Mouse (Mus musculus): ENCODE measurements around the gene Pip5k1b. TPM values are rescaled to one million over a fixed set of nuclear protein-coding genes. Genes with fewer than 3 reads are reported as not detected.

Gene Pip5k1b
- polyA plus RNA-seq, 1 experiment from 2014 or later = 0.77 TPM

DNA sequence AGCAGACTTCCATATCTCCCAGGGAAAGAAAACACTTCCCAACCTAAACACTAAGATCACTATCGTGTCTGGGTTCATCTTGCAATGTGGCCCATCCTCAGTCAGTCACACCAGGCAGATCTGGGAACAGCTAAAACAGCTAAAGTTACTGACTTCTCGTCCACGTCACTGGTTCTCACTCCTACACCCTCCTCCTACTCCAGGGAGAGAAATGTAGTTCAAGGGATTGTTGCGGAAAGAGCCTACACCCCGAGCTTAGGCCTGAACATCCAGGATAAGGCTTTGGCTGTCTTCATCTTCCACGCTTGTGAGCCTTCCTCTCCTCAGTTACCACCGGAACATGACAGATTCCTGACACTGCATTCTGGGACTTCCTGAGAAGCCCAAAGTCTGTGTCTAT, 43.7 kb downstream of the Pip5k1b start:
- Histone ChIP-seq H3K9ac (no peak overlapping the region), H3K36me3 (no peaks in the 10 kb centered on the region), H3K4me2 (no peak overlapping the region), H3K9me3 (no peaks in the 10 kb centered on the region), H3K4me3 (no peak overlapping the region), H3K4me1 (no peaks in the 10 kb centered on the region), H3K27me3 (no peaks in the 10 kb centered on the region), H3K27ac (no peak overlapping the region)
- 93% methylated on average over 7 of the region's 7 CpGs for WGBS
- no peak for ATAC-seq (ENCODE audit: insufficient number of reproducible peaks, low FRiP score, low TSS enrichment, low read depth)

DNA sequence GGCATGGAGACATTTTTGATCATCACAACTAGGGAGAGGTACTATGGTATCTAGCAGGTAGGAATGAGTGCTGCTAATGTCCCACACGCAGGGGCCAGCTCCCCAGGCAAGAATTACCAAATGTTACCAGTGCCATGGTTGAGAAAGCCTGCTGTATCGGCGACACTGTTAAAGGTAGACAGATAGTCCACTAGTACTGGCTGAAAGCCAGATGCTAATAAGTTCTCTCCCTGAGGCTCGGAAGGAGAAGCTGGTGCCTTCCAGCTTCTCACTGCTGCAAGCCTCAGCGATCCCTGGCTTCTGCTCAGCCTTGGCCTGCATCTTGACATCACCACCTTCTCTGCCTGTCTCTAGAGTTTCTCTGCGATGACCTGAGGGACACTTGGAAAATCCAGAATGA, 46.3 kb downstream of the Pip5k1b start:
- no peaks in the 10 kb centered on the region for H3K4me1 ChIP-seq
- H3K4me3 ChIP-seq = no peak overlapping the region
- no peak overlapping the region for H3K27ac ChIP-seq
- no peak overlapping the region for H3K4me2 ChIP-seq
- ATAC-seq (ENCODE audit: insufficient number of reproducible peaks, low FRiP score, low TSS enrichment, low read depth) = no peak
- H3K27me3 ChIP-seq = no peaks in the 10 kb centered on the region
- 78% methylated on average over 6 of the region's 6 CpGs for WGBS
- no peaks in the 10 kb centered on the region for H3K9me3 ChIP-seq
- H3K9ac ChIP-seq = no peak overlapping the region
- no peaks in the 10 kb centered on the region for H3K36me3 ChIP-seq

DNA sequence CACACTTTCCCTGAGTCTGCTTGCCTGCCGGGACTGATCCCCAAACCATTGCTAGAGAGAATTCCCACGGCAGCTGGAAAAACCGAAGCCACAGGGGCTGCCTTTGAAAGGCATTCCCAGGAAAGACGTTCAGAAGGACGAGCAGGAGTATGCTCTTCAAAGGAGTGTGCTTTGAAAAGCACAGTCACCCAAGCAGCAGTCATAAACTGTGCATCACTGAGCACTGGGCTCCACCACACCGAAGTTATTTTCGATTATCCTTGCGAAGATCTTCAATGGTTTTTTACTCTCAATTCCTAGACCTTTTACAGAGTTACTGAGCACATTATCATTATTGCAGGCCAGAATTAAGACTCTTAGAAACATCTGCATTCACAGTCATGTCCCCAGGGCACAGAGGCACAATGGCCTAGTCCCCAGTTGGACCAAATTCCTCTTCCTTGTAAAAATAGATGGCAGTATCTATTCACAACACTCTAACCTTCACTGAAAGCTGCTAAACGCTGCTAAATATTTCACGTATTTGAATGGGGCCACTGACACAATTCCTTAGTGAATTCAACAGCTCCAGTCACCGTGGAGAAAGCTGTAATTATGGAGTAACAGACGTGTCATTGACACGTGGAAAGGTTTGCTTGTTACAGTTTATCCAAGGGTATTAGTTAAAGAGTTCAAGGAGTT, 47.4 kb downstream of the Pip5k1b start:
- H3K27me3 ChIP-seq = no peaks in the 10 kb centered on the region
- no peak overlapping the region for H3K4me3 ChIP-seq
- no peak overlapping the region for H3K4me2 ChIP-seq
- no peaks in the 10 kb centered on the region for H3K9me3 ChIP-seq
- H3K9ac ChIP-seq = no peak overlapping the region
- H3K27ac ChIP-seq = no peak overlapping the region
- ATAC-seq (ENCODE audit: insufficient number of reproducible peaks, low FRiP score, low TSS enrichment, low read depth) = no peak
- no peaks in the 10 kb centered on the region for H3K4me1 ChIP-seq
- 48% methylated on average over 13 of the region's 13 CpGs for WGBS
- H3K36me3 ChIP-seq = no peaks in the 10 kb centered on the region

DNA sequence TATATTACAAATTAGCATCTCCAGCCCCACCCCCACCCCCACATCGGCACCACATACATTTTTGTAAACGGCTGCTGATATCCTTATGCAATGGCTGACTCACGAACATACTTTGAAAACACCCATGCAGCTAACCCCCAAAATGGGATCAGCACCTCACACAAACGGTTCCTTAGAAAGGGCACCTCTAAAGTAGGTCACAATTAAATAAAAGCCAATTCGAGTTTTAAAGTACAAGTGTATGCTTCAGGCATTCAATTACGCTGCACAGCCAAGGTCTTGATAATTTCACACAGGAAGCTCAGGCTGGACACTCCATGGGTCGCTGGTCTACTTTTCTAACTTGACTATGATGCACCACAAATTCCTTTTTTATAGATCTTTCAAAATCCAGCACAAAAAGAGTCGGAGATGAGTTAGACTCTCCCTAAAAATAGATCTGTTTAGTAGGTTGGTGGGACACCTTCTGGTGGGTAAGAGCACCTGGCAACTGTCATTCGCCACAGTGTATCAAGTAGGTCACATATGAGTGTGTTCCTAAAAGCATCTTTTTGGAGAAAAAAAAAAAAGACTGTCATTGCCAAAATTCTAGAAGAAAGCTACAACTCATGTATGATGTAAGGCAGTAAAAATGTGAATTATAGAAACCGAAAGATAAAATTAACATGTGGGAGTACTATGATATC, 52.8 kb downstream of the Pip5k1b start:
- H3K9me3 ChIP-seq = no peaks in the 10 kb centered on the region
- H3K27ac ChIP-seq = no peak overlapping the region
- H3K27me3 ChIP-seq = no peaks in the 10 kb centered on the region
- H3K4me2 ChIP-seq = no peak overlapping the region
- H3K9ac ChIP-seq = no peak overlapping the region
- no peaks in the 10 kb centered on the region for H3K36me3 ChIP-seq
- H3K4me3 ChIP-seq = no peak overlapping the region
- H3K4me1 ChIP-seq = no peaks in the 10 kb centered on the region
- no peak for ATAC-seq (ENCODE audit: insufficient number of reproducible peaks, low FRiP score, low TSS enrichment, low read depth)
- 80% methylated on average over 10 of the region's 10 CpGs for WGBS

DNA sequence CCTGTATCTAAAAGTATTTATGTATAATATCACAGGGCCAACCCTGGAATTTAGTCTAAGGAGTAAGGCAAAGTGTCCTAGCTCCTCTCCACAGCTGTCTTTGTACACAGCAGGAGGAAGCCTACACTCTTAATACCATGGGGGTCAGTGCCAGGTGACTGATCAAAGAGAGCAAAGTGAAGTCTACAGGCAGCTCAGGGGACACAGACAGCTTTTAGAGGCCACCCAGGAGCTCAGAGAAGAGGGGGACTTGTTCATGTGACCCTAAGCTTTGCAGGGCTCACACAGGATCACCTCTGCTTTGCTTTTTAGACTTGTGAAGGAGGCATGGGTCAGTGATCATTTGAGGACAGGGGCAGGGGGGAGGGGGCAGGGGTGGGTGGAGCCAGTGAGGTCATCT, 54.1 kb downstream of the Pip5k1b start:
- Histone ChIP-seq H3K27ac (no peak overlapping the region), H3K9ac (no peak overlapping the region), H3K4me2 (no peak overlapping the region), H3K4me3 (no peak overlapping the region), H3K27me3 (no peaks in the 10 kb centered on the region), H3K4me1 (no peaks in the 10 kb centered on the region), H3K9me3 (no peaks in the 10 kb centered on the region), H3K36me3 (no peaks in the 10 kb centered on the region)
- ATAC-seq (ENCODE audit: insufficient number of reproducible peaks, low FRiP score, low TSS enrichment, low read depth) = no peak

DNA sequence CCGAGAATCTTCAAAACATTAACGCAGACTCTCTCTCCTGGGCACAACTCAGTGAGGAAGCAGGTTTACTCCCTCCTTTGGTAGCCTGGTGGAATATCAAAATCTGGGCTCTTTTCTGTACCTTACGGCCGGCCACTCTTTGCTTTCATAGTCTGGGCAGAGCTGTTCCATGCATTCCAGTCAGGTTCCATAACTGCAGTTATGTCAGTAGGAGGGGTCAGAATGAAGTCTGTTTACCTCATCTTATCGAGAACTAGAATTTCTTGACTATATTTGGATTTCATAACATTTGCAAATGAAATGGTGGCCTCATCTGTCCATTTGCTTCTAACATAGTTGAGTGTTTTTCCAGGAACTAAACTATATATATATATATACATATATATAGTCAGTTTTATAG, 55.2 kb downstream of the Pip5k1b start:
- Histone ChIP-seq H3K9me3 (no peaks in the 10 kb centered on the region), H3K36me3 (no peaks in the 10 kb centered on the region), H3K27ac (no peak overlapping the region), H3K9ac (no peak overlapping the region), H3K4me2 (no peak overlapping the region), H3K27me3 (no peaks in the 10 kb centered on the region), H3K4me3 (no peak overlapping the region), H3K4me1 (no peaks in the 10 kb centered on the region)
- WGBS = 71% methylated on average over 5 of the region's 5 CpGs
- ATAC-seq (ENCODE audit: insufficient number of reproducible peaks, low FRiP score, low TSS enrichment, low read depth) = no peak

DNA sequence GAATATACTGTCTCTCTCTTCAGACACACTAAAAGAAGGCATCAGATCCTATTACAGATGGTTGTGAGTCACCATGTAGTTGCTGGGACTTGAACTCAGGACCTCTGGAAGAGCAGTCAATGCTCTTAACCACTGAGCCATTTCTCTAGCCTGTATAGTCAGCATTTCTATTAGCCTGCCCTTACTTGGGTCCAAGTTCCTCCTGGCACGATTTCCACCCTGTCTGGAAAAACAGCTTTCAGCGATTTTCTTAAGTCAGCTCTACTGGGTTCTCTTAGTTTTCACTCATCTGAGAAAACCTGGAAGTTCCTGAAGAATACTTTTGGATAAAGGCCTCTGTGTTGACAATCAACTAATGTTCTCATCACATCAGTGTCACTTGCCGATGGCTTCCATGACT, 56.4 kb downstream of the Pip5k1b start:
- H3K4me2 ChIP-seq = no peak overlapping the region
- ATAC-seq (ENCODE audit: insufficient number of reproducible peaks, low FRiP score, low TSS enrichment, low read depth) = no peak
- H3K9ac ChIP-seq = no peak overlapping the region
- no peaks in the 10 kb centered on the region for H3K9me3 ChIP-seq
- no peaks in the 10 kb centered on the region for H3K36me3 ChIP-seq
- 82% methylated on average over 3 of the region's 3 CpGs for WGBS
- no peak overlapping the region for H3K4me3 ChIP-seq
- H3K4me1 ChIP-seq = no peaks in the 10 kb centered on the region
- H3K27me3 ChIP-seq = no peaks in the 10 kb centered on the region
- no peak overlapping the region for H3K27ac ChIP-seq

DNA sequence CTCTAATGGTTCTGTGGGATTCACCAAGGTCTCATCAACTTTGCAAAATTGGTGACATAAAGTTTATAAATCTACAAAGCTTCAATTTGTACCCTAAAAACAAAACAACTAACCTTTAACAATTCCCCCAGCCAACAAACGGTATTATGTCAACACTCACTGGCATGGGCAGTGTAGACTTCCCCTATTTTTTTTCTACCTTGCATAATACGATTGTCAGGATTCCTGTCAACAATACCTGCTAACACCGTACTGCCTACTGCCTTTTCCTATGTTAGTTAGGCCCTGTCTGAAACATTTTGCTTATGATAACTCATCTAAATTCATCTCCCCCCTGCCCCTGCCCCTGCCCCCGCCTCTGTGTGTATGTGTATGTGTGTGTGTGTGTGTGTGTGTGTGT, 61.8 kb downstream of the Pip5k1b start:
- WGBS = 80% methylated on average over 4 of the region's 4 CpGs
- Histone ChIP-seq H3K4me3 (no peak overlapping the region), H3K27me3 (no peaks in the 10 kb centered on the region), H3K27ac (no peak overlapping the region), H3K9ac (no peak overlapping the region), H3K4me2 (no peak overlapping the region), H3K36me3 (no peaks in the 10 kb centered on the region), H3K4me1 (no peaks in the 10 kb centered on the region), H3K9me3 (no peaks in the 10 kb centered on the region)
- no peak for ATAC-seq (ENCODE audit: insufficient number of reproducible peaks, low FRiP score, low TSS enrichment, low read depth)

DNA sequence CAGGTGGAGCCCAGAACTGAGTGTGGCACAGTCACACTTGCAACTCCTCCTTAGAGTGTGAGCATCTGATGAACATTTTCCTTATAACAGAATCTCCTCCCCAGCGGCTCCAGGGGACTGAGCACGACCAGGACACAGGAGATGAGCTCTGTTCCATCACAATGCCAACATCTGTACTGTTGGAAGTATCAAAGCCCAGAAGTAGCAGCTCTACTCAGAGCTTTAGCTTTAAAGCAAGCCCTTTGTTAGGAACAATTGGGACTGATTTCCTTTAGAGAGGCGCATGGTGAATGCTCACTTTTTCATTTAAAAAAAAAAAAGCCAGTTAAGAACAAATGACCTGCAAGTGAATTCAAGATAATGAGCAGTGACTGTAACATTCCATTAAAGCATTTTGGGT, 63.8 kb downstream of the Pip5k1b start:
- no peaks in the 10 kb centered on the region for H3K9me3 ChIP-seq
- H3K4me3 ChIP-seq = no peak overlapping the region
- ATAC-seq (ENCODE audit: insufficient number of reproducible peaks, low FRiP score, low TSS enrichment, low read depth) = no peak
- no peaks in the 10 kb centered on the region for H3K36me3 ChIP-seq
- H3K27ac ChIP-seq = no peak overlapping the region
- 62% methylated on average over 3 of the region's 3 CpGs for WGBS
- H3K9ac ChIP-seq = no peak overlapping the region
- no peaks in the 10 kb centered on the region for H3K27me3 ChIP-seq
- H3K4me2 ChIP-seq = no peak overlapping the region
- H3K4me1 ChIP-seq = no peaks in the 10 kb centered on the region

DNA sequence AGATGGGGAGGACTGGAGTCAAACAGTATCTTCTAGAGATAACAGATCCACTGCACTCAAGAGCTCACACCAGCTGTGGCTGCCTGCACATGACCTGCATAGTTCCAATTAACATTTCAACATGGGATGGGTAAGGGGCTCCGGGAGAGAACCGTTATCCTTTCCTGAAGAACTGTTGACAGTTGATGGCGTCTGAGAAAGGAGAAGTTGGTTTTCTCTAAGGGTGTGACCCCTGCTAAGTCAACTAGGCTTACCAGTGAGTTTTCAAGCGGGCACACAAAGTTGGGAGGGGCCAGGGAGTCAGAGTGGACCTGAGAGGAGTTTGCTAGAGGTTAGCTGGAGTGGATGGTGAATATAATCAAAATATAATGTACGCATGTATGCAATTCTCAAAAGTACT, 65.4 kb downstream of the Pip5k1b start:
- no peaks in the 10 kb centered on the region for H3K36me3 ChIP-seq
- H3K27me3 ChIP-seq = no peaks in the 10 kb centered on the region
- no peaks in the 10 kb centered on the region for H3K9me3 ChIP-seq
- ATAC-seq (ENCODE audit: insufficient number of reproducible peaks, low FRiP score, low TSS enrichment, low read depth) = no peak
- 68% methylated on average over 5 of the region's 5 CpGs for WGBS
- H3K4me1 ChIP-seq = no peaks in the 10 kb centered on the region
- H3K4me2 ChIP-seq = no peak overlapping the region
- H3K4me3 ChIP-seq = no peak overlapping the region
- H3K27ac ChIP-seq = no peak overlapping the region
- H3K9ac ChIP-seq = no peak overlapping the region

DNA sequence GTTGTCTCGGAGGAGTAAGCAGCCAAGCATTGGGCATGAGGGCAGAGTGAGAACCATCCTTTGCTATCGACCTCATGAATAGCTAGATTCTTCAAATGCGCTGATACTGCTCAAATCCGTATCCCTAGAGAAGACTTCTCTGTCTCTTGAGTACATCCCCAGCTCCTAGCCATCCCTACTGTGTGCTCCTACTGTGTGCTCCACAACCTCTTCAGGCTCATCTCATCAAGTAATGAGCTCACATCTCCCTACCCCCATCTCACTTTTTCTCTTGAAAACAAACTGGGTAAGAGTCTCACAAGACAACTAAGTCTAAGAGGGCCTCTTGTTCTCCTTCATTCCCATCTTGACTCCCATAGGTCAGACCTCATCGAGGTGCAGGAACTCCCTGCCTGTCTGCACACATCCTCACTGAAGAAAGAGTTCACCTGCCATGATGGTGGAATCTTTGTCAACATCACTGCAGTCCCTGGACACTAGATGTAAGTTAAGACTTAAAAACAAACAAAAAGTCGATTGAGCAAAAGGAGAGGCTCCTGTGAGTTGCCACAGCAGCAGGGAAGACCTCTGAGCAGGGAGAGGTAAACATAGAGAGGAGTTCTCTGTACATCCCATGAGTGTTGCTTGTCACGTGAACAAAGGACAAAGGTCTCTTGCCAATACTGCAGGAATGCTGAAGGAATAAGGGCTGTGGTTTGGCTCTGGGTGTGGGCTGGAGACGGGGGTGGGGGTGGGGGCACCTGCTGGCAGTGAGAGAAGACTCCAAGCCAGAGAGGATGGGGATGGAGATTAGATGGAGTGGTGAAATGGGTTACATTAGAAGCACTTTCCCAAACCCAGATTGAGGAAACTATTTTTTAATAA, 69.0 kb downstream of the Pip5k1b start:
- H3K9me3 ChIP-seq = no peaks in the 10 kb centered on the region
- no peaks in the 10 kb centered on the region for H3K27me3 ChIP-seq
- no peak for ATAC-seq (ENCODE audit: insufficient number of reproducible peaks, low FRiP score, low TSS enrichment, low read depth)
- H3K4me3 ChIP-seq = no peak overlapping the region
- H3K36me3 ChIP-seq = no peaks in the 10 kb centered on the region
- no peaks in the 10 kb centered on the region for H3K4me1 ChIP-seq
- H3K9ac ChIP-seq = no peak overlapping the region
- 75% methylated on average over 8 of the region's 8 CpGs for WGBS
- no peak overlapping the region for H3K27ac ChIP-seq
- no peak overlapping the region for H3K4me2 ChIP-seq

DNA sequence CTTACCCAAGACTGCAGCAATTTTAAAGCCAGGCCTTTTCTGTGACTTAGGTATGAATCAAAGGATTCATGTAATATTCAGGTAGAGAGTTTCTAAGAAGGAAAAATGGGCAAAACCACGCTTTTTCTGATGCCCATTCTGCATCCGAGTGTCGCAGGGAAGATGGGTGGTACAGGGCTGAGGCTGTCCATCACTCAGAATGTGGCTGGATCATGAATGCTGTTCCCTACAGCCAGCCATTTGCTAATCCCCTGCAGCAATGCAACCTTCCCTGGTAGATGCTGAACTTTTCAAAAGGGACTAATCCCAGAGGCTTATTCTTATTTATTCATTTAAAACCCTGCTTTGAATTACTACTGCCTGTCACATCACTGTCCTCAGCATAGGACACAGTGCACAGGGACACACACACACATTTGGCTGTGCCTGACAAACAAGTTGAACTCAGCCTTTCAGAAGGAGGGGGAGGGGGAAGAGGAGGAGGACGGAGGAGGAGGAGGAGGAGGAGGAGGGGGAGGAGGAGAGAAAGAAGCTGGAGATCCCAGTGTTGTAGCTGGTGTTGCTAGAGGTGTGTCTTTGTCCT, 71.0 kb downstream of the Pip5k1b start:
- WGBS = 78% methylated on average over 3 of the region's 4 CpGs
- Histone ChIP-seq H3K9me3 (no peaks in the 10 kb centered on the region), H3K4me3 (no peak overlapping the region)

More for the DNA sequence above, 71.0 kb downstream of the Pip5k1b start:
- H3K27me3 ChIP-seq = no peaks in the 10 kb centered on the region
- no peak overlapping the region for H3K9ac ChIP-seq
- no peaks in the 10 kb centered on the region for H3K4me1 ChIP-seq
- H3K4me2 ChIP-seq = no peak overlapping the region
- H3K27ac ChIP-seq = no peak overlapping the region
- H3K36me3 ChIP-seq = no peaks in the 10 kb centered on the region
- ATAC-seq (ENCODE audit: insufficient number of reproducible peaks, low FRiP score, low TSS enrichment, low read depth) = no peak
